Mouse (Mus musculus) lung, postnatal 0 days (tissue): ENCODE measurements around the gene Tmem263. TPM values are rescaled to one million over a fixed set of nuclear protein-coding genes. Genes with fewer than 3 reads are reported as not detected.

Experiments used
- ATAC-seq: fragments of 200-750 bp; cut with Nextera tagmentation; 2 replicates; pipeline ENCODE4 v1.8.0; 2017; ENCODE audit warnings: moderate library complexity
- DNase-seq: peaks from one replicate; pipeline ENCODE4 v3.0.0-alpha.2; 2016; ENCODE audit warnings: low spot score
- H3K27ac ChIP-seq: fragments of 300-500 bp; sonication (generic); 2 replicates; pipeline ENCODE4 v1.5.1; 2014; ENCODE audit warnings: antibody characterized with exemption, mild to moderate bottlenecking, low read length, mixed read lengths
- H3K27me3 ChIP-seq: fragments of 300-500 bp; sonication (generic); replicated peaks from 2 replicates; pipeline ENCODE4 v1.6.1; 2014; ENCODE audit warnings: low read length, mixed read lengths; ENCODE audit not compliant: insufficient read depth
- H3K36me3 ChIP-seq: fragments of 300-500 bp; sonication (generic); 2 replicates; pipeline ENCODE4 v1.6.1; 2014; ENCODE audit warnings: low read length, mixed read lengths; ENCODE audit not compliant: insufficient read depth
- H3K4me1 ChIP-seq: fragments of 300-500 bp; sonication (generic); 2 replicates; pipeline ENCODE4 v1.6.1; 2014; ENCODE audit warnings: antibody characterized with exemption, low read depth, low read length, mixed read lengths; ENCODE audit not compliant: insufficient read depth
- H3K4me2 ChIP-seq: fragments of 300-500 bp; sonication (generic); replicated peaks from 2 replicates; pipeline ENCODE4 v1.6.1; 2014; ENCODE audit warnings: low read depth, mild to moderate bottlenecking, low read length, moderate library complexity, mixed read lengths
- H3K4me3 ChIP-seq: fragments of 300-500 bp; sonication (generic); 2 replicates; pipeline ENCODE4 v1.5.1; 2014; ENCODE audit warnings: low read depth, low read length
- H3K9ac ChIP-seq: fragments of 300-500 bp; sonication (generic); replicated peaks from 2 replicates; pipeline ENCODE4 v1.6.1; 2014; ENCODE audit warnings: low read depth, mild to moderate bottlenecking
- H3K9me3 ChIP-seq: fragments of 300-500 bp; sonication (generic); 2 replicates; pipeline ENCODE4 v1.6.1; 2016; ENCODE audit warnings: low read length, mixed read lengths
- CTCF ChIP-seq: IDR thresholded peaks from 2 replicates; pipeline ENCODE4 v1.5.1; 2016; ENCODE audit warnings: antibody characterized with exemption, mild to moderate bottlenecking
- EP300 ChIP-seq: IDR thresholded peaks from 2 replicates; pipeline ENCODE4 v1.6.1; 2016; ENCODE audit warnings: antibody characterized with exemption, mild to moderate bottlenecking, control low read depth
- WGBS: fragments of 180-500 bp; shearing (Covaris S2); extraction: QIAGEN DNeasy Blood & Tissue Kit; methylation state at CpG from one replicate; pipeline ENCODE4 v1.1.7; 2014; 5-methylcytosine and 5-hydroxymethylcytosine counted together
- polyA plus RNA-seq: library from polyadenylated mRNA; unstranded; fragments of >200 nt; fragmentation: Nextera tagmentation; extraction: Ambion mirVana; gene quantifications from 2 replicates; pipeline ENCODE4 v1.2.1, GENCODE M21; 2015

The Tmem263 gene
- 30.3 and 33.4 TPM in 2 replicates for polyA plus RNA-seq

GRCm38 (mm10) chr10:85102247-85103084, at the start of gene Tmem263, which contains the start of gene Fhl4:
TSS of gene Tmem263 (plus strand) at chr10:85102627.
TSS of gene Fhl4 (minus strand) at chr10:85102495.
- WGBS = 2% methylated on average over 38 of the region's 96 CpGs
- H3K9ac ChIP-seq = peak within 1 kb of the TSS; percentile 84
- H3K4me2 ChIP-seq = peak within 1 kb of the TSS; percentile 98
- DNase-seq (peak; percentile 93), ATAC-seq (peak; percentile 98)
- TF ChIP-seq CTCF (no peak; the same call in 1 of the 2 replicates), EP300 (no peak)
- no peaks in the 10 kb centered on the region for H3K9me3 ChIP-seq
- peak within 1 kb of the TSS; percentile 97 for H3K4me3 ChIP-seq
- H3K4me1 ChIP-seq = 0 out of 2 replicates have a peak, but pooled peaks cover 3% of the 10 kb centered on the region
- H3K27me3 ChIP-seq = no peaks in the 10 kb centered on the region
- H3K27ac ChIP-seq = peak within 1 kb of the TSS; percentile 87
- H3K36me3 ChIP-seq = no peaks in the 10 kb centered on the region

- Histone ChIP-seq H3K27ac (no peak overlapping the region), H3K9me3 (no peaks in the 10 kb centered on the region), H3K4me1 (no peaks in the 10 kb centered on the region), H3K4me3 (no peak overlapping the region), H3K27me3 (no peaks in the 10 kb centered on the region), H3K4me2 (no peak overlapping the region), H3K9ac (no peak overlapping the region), H3K36me3 (no peaks in the 10 kb centered on the region)
- 72% methylated on average over 2 of the region's 2 CpGs for WGBS
- no peak for ATAC-seq
- no peak for DNase-seq
- TF ChIP-seq CTCF = no peak
These were observed 47.6 kb upstream of the Tmem263 start for GRCm38 (mm10) chr10:85054876-85055275.

GRCm38 (mm10) chr10:85071605-85072152, 30.7 kb upstream of the Tmem263 start:
- 51% methylated on average over 4 of the region's 4 CpGs for WGBS
- Histone ChIP-seq H3K27me3 (no peaks in the 10 kb centered on the region), H3K4me1 (no peaks in the 10 kb centered on the region), H3K36me3 (no peaks in the 10 kb centered on the region), H3K9me3 (no peaks in the 10 kb centered on the region), H3K4me3 (no peak overlapping the region), H3K27ac (no peak overlapping the region), H3K4me2 (no peak overlapping the region), H3K9ac (no peak overlapping the region)
- no peak for TF ChIP-seq CTCF
- ATAC-seq (no peak), DNase-seq (no peak)

GRCm38 (mm10) chr10:85101841-85102240, 586 bp upstream of the Tmem263 start:
- peak overlapping the region; percentile 87 for H3K27ac ChIP-seq
- TF ChIP-seq EP300 = no peak
- no peak for TF ChIP-seq CTCF
- peak overlapping the region; percentile 98 for H3K4me2 ChIP-seq
- H3K4me3 ChIP-seq = peak overlapping the region; percentile 97
- no peaks in the 10 kb centered on the region for H3K36me3 ChIP-seq
- H3K9me3 ChIP-seq = no peaks in the 10 kb centered on the region
- 1% methylated on average over 10 of the region's 10 CpGs for WGBS
- 0 out of 2 replicates have a peak, but pooled peaks cover 3% of the 10 kb centered on the region for H3K4me1 ChIP-seq
- ATAC-seq (no peak), DNase-seq (peak; percentile 24)
- H3K27me3 ChIP-seq = no peaks in the 10 kb centered on the region
- H3K9ac ChIP-seq = peak overlapping the region; percentile 84

- Histone ChIP-seq H3K4me3 (peak overlapping the region; percentile 97), H3K27ac (peak overlapping the region; percentile 68; the same call in 1 of the 2 replicates), H3K4me1 (0 out of 2 replicates have a peak, but pooled peaks cover 3% of the 10 kb centered on the region), H3K9ac (peak overlapping the region; percentile 84), H3K27me3 (no peaks in the 10 kb centered on the region), H3K9me3 (no peaks in the 10 kb centered on the region), H3K36me3 (no peaks in the 10 kb centered on the region), H3K4me2 (peak overlapping the region; percentile 98)
- peak; percentile 21 for ATAC-seq
- TF ChIP-seq EP300 (no peak), CTCF (peak; percentile 20; the same call in 1 of the 2 replicates)
- DNase-seq = peak; percentile 76
- 1% methylated on average over 34 of the region's 34 CpGs for WGBS
These were observed 858 bp downstream of the Tmem263 start for GRCm38 (mm10) chr10:85103085-85103885.

GRCm38 (mm10) chr10:85114409-85114808, 12.0 kb downstream of the Tmem263 start:
- Histone ChIP-seq H3K27me3 (no peaks in the 10 kb centered on the region), H3K27ac (no peak overlapping the region), H3K4me3 (no peak overlapping the region), H3K9ac (no peak overlapping the region), H3K4me2 (no peak overlapping the region), H3K36me3 (no peaks in the 10 kb centered on the region; the same call in 1 of the 2 replicates), H3K4me1 (no peaks in the 10 kb centered on the region), H3K9me3 (no peaks in the 10 kb centered on the region)
- 74% methylated on average over 4 of the region's 4 CpGs for WGBS
- no peak for ATAC-seq
- TF ChIP-seq EP300 = no peak
- TF ChIP-seq CTCF = no peak
- DNase-seq = no peak
